Mouse (Mus musculus) adrenal gland, postnatal 4 days (tissue): ENCODE results near the gene Haao. TPM values are rescaled to one million over a fixed set of nuclear protein-coding genes. Genes with fewer than 3 reads are reported as not detected.
"Not testable (repeated sequence)": the region's sequence is repeated elsewhere in the genome, so short reads cannot be mapped to it uniquely, and the experiment has no call there.

Source experiments
- DNase-seq, 2 experiments: peaks; one replicate each; pipeline ENCODE4 v3.0.0; 2021 to 2022; ENCODE audit warnings: low spot score in 2 of 2, mixed read lengths in 2 of 2
- total RNA-seq, 2 experiments: library from RNA; stranded (reverse); gene quantifications; 2 replicates each; pipeline ENCODE4 v1.2.3; 2021

Haao gene
- total RNA-seq, 2 experiments from 2014 or later = 1.3 to 12.9 TPM

- no peak for DNase-seq
Measured at GRCm38 (mm10) chr17:83866582-83866981, 18.8 kb upstream of the Haao start.

GRCm38 (mm10) chr17:83865366-83865765 lies 17.6 kb upstream of the Haao start:
- DNase-seq = no peak

GRCm38 (mm10) chr17:83862134-83862881 lies 14.5 kb upstream of the Haao start:
- peak in 1 of 2 experiments; percentile 38 for DNase-seq

- DNase-seq = peak; percentile 94 to 97
Measured at GRCm38 (mm10) chr17:83861444-83862133, 13.8 kb upstream of the Haao start.

GRCm38 (mm10) chr17:83860968-83861367 lies 13.2 kb upstream of the Haao start:
- not testable (repeated sequence) for DNase-seq

- no peak for DNase-seq
Measured at GRCm38 (mm10) chr17:83860224-83860623, 12.5 kb upstream of the Haao start.

- no peak for DNase-seq
Measured at GRCm38 (mm10) chr17:83859639-83860038, 11.9 kb upstream of the Haao start.

GRCm38 (mm10) chr17:83858413-83858812 lies 10.7 kb upstream of the Haao start:
- no peak for DNase-seq

- no peak for DNase-seq
Measured at GRCm38 (mm10) chr17:83854284-83854918, 6.6 kb upstream of the Haao start.

GRCm38 (mm10) chr17:83853831-83854230 lies 6.1 kb upstream of the Haao start:
- no peak for DNase-seq

GRCm38 (mm10) chr17:83850864-83851263 lies 3.1 kb upstream of the Haao start:
- DNase-seq = no peak

- DNase-seq = peak; percentile 72 to 82
Measured at GRCm38 (mm10) chr17:83850458-83850857, 2.7 kb upstream of the Haao start.

- no peak for DNase-seq
Measured at GRCm38 (mm10) chr17:83849717-83850116, 2.0 kb upstream of the Haao start.

- no peak for DNase-seq
Measured at GRCm38 (mm10) chr17:83849081-83849675, 1.4 kb upstream of the Haao start.

GRCm38 (mm10) chr17:83848482-83848881 lies 719 bp upstream of the Haao start:
- no peak for DNase-seq

GRCm38 (mm10) chr17:83847100-83847499 lies 663 bp downstream of the Haao start:
- DNase-seq = no peak

- DNase-seq = no peak
Measured at GRCm38 (mm10) chr17:83846301-83847021, 1.3 kb downstream of the Haao start.

GRCm38 (mm10) chr17:83845538-83845937 lies 2.2 kb downstream of the Haao start:
- DNase-seq = no peak

- no peak for DNase-seq
Measured at GRCm38 (mm10) chr17:83843780-83844179, 4.0 kb downstream of the Haao start.

GRCm38 (mm10) chr17:83841011-83841410 lies 6.8 kb downstream of the Haao start:
- no peak for DNase-seq

- DNase-seq = no peak
Measured at GRCm38 (mm10) chr17:83839132-83839531, 8.6 kb downstream of the Haao start.
